Mouse (Mus musculus) midbrain, embryonic 10.5 days (tissue): ENCODE measurements at regions not wholly inside any gene's neighbourhood (a gene's known extent, or its start where the extent isn't known, plus 50 kb on each side); places are given as distances from the start of the nearest gene placed in this dataset.

Source experiments
- DNase-seq: peaks from one replicate; pipeline ENCODE4 v3.0.0-alpha.2; 2017; ENCODE audit warnings: low spot score
- H3K27ac ChIP-seq: fragments of 300-500 bp; sonication (generic); replicated peaks from 2 replicates; pipeline ENCODE4 v1.5.1; 2016; ENCODE audit warnings: mild to moderate bottlenecking
- H3K27me3 ChIP-seq: fragments of 300-500 bp; sonication (generic); 2 replicates; pipeline ENCODE4 v1.6.1; 2016; ENCODE audit warnings: low read depth, mild to moderate bottlenecking; ENCODE audit not compliant: poor library complexity, severe bottlenecking
- H3K36me3 ChIP-seq: fragments of 300-500 bp; sonication (generic); 2 replicates; pipeline ENCODE4 v1.6.1; 2016; ENCODE audit warnings: mild to moderate bottlenecking, moderate library complexity
- H3K4me1 ChIP-seq: fragments of 300-500 bp; sonication (generic); 2 replicates; pipeline ENCODE4 v1.6.1; 2016
- H3K4me3 ChIP-seq: fragments of 300-500 bp; sonication (generic); 2 replicates; pipeline ENCODE4 v1.5.1; 2016; ENCODE audit warnings: mild to moderate bottlenecking, moderate library complexity
- H3K9me3 ChIP-seq: fragments of 300-500 bp; sonication (generic); replicated peaks from 2 replicates; pipeline ENCODE4 v1.6.1; 2016; ENCODE audit warnings: mild to moderate bottlenecking
- WGBS: fragments of 180-500 bp; shearing (Covaris S2); methylation state at CpG from one replicate; pipeline ENCODE4 v1.1.7; 2016; 5-methylcytosine and 5-hydroxymethylcytosine counted together

DNA sequence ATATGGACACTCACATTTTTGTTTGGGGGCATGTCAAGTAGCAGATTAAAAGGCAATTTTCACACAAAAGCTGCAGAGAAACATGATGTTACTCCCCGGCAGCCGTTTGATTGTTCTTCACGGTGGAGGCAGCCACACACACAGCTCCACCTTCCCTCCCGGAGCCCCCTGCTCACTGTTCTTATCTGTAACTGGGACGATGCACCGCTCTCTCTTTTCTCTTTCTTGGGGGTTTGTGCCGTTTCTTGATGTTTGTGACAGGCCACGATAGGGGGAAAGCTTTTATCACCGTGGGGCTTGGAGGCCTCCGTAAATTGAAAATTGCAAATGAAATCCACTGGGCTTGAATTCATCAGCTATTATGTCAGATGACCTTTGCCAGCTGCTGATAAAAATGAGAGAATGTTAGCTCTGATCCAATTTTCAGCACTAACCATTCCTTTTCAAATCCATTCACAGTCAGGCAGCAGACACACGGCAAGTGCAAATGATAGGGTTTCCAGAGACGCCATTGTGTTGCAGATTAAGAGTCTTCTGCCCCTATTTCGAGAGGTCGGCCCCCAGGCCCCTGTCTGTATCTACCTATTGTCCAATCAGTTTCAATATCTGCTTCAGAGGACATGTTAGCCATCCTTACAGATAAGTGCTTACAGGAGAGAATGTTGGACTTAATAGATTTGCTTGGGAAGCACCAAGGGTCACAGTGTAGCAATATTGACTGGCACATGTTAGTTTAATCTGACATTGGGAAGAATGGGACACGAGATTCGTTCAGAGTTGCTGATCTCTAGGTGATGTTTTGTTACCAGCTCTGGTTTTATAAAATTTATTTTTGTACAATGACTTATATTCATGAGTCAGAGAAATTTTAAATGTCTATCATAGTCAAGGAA lies 168.1 kb upstream of the Sox2 start:
- Histone ChIP-seq H3K36me3 (no peaks in the 10 kb centered on the region), H3K4me3 (peak overlapping the region; percentile 32), H3K27me3 (peaks cover 30% of the 10 kb centered on the region), H3K27ac (peak overlapping the region; percentile 69), H3K9me3 (no peaks in the 10 kb centered on the region), H3K4me1 (peaks cover 48% of the 10 kb centered on the region)
- 20% methylated on average over 16 of the region's 16 CpGs for WGBS
- DNase-seq, result peak; percentile 36

DNA sequence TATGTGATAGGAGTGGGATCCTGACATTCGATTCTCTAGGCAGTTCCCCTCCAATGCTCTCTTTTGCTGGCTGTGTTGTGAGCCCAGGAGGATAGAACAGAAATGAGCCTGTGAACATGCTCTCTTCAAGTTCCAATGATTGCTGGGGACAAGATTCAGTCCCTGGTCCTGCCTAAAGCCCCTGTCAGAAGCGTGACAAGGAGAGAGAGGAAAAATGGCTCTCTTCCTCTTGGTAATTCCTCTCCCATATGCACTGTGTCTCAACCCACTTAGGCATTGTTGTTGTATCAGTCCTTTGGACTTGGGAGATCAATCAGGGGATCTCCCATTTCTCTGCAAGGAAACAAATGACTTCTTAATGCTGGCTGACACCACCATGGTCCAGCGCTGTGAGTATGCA lies 168.9 kb upstream of the Sox2 start:
- no peaks in the 10 kb centered on the region for H3K36me3 ChIP-seq
- H3K9me3 ChIP-seq, result no peaks in the 10 kb centered on the region; the same call in 1 of the 2 replicates
- H3K4me3 ChIP-seq, result peak overlapping the region; percentile 32; the same call in 1 of the 2 replicates
- peaks cover 30% of the 10 kb centered on the region for H3K27me3 ChIP-seq
- H3K4me1 ChIP-seq, result peaks cover 41% of the 10 kb centered on the region
- 52% methylated on average over 3 of the region's 3 CpGs for WGBS
- peak; percentile 23 for DNase-seq
- H3K27ac ChIP-seq, result peak overlapping the region; percentile 63

DNA sequence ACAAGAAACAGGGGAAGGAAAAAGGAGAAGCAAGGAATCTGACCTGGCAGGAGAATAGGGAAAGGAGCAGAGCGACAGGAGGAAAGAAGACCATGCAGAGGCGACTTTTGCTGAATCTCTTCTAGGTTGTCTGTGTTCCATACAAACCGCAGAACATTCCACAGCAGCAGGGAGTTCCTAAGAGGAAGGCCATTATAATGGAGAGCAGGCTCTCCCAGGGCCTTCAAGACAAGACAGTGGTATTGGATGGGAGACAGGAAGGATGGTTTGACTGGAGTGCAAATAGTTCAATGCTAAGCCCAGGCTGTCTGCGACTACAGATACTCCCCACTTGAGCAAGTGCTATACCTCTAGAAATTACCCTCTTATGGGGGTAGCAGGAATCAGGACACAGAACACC lies 176.1 kb upstream of the Sox2 start:
- Histone ChIP-seq H3K4me1 (no peaks in the 10 kb centered on the region), H3K27ac (no peak overlapping the region), H3K4me3 (no peak overlapping the region), H3K36me3 (no peaks in the 10 kb centered on the region), H3K9me3 (no peaks in the 10 kb centered on the region; the same call in 1 of the 2 replicates), H3K27me3 (peaks cover 10% of the 10 kb centered on the region; the same call in 1 of the 2 replicates)
- WGBS, result 48% methylated on average over 4 of the region's 4 CpGs
- DNase-seq, result no peak

DNA sequence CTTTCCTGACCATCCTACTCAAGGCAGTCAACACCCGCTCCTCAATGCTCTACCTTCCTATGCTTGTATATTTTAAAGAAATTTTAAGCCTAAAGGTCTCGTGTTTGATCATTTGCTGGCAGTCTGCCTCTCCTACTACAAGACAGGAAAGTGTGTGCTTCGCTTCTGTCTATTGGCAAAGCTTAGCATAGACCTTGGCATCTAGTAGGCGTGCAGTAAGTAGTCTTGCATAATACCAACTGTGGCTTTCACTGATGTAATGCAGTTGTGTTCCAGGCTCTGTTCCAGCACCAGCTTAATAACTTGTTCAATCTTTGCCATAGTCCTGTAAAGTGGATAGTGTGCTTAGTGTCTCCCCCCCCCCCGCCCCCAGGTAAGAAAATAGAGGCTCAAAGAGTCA lies 179.5 kb upstream of the Sox2 start:
- 0 out of 2 replicates have a peak, but pooled peaks cover 5% of the 10 kb centered on the region for H3K27me3 ChIP-seq
- H3K36me3 ChIP-seq, result no peaks in the 10 kb centered on the region
- no peak overlapping the region for H3K4me3 ChIP-seq
- H3K9me3 ChIP-seq, result no peaks in the 10 kb centered on the region
- H3K27ac ChIP-seq, result no peak overlapping the region
- H3K4me1 ChIP-seq, result peaks cover 7% of the 10 kb centered on the region; the same call in 1 of the 2 replicates
- 85% methylated on average over 5 of the region's 5 CpGs for WGBS
- no peak for DNase-seq

DNA sequence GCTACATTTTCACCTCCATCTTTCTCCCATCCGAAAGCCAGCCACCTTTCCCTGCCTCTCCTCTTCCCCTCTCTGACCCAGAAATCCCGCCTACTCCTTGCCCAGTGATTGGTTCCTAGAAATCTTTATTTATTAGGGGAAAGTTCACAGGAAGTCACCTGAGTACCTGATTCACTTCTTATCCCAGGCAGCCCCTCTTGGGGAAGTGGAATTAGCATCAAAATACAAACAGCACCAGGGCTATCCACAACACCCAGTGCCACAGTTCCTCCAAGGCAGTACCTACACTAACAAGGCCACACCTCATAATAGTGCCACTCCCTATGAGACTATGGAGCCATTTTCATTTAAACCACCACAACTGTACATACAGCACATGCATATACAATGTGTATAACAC lies 180.3 kb upstream of the Sox2 start:
- Histone ChIP-seq H3K4me1 (peaks cover 15% of the 10 kb centered on the region), H3K36me3 (no peaks in the 10 kb centered on the region), H3K9me3 (no peaks in the 10 kb centered on the region), H3K27me3 (0 out of 2 replicates have a peak, but pooled peaks cover 5% of the 10 kb centered on the region), H3K4me3 (no peak overlapping the region), H3K27ac (no peak overlapping the region)
- 80% methylated on average over 2 of the region's 2 CpGs for WGBS
- DNase-seq, result no peak

DNA sequence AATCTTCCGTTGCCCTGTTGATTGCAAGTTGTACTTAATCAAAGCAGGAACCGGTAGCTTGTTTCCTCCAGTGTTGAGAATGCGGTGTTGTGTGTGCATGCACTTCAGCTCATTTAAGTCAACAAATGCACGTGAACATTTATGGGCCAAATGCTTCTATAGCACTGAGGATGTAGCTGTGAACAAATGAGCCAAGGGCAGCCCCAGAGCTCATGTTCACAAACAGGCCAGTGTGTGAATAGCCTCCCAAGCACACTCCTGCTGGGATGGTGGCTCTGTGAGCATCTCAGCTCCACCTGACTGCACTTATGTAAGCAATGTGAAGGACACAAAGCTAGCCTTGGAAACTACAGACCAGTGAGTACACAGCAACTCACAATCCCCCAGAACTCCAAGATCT lies 183.9 kb upstream of the Sox2 start:
- 80% methylated on average over 4 of the region's 4 CpGs for WGBS
- no peaks in the 10 kb centered on the region for H3K36me3 ChIP-seq
- H3K27ac ChIP-seq, result no peak overlapping the region

DNA sequence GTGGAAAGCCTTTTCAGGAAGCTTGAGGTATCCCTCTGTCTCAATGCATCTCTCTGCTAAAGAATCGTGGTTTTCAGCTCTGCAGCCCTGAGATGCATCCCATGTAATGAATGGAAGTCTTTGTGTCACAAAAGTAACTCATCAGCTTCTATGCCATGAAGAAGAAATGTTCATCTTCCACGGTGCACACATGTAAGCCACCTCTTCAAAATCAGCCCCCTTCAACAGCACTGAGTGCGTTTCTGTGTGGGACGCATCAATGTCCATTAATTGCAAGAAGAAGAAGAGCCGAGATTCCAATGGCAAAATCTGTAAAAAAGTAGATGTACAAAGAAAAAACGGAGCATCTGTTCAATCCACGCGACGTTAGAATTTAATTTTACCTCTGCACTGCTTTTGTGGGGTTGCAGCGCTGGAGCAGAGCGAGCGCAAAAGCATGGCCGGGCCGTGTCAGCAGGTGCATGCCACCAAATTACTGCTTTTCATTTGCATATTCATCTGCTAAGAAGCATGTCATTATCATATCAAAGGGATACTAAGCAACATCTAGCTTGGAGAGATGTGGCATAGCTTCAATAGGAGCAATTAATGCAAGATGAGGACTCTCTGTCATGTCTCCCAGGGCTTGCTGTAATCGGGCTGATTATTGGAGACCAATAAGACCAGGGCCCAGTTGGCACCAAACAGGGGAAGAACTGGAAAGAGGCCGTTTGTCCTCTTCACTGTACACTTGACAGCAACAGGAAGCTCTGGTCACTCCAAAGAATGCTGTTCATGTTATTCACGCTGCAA lies 185.0 kb upstream of the Sox2 start:
- 89% methylated on average over 17 of the region's 17 CpGs for WGBS
- Histone ChIP-seq H3K36me3 (no peaks in the 10 kb centered on the region), H3K27me3 (no peaks in the 10 kb centered on the region), H3K9me3 (no peaks in the 10 kb centered on the region), H3K4me1 (peaks cover 15% of the 10 kb centered on the region), H3K4me3 (no peak overlapping the region), H3K27ac (no peak overlapping the region)
- DNase-seq, result no peak

More for the DNA sequence above, 183.9 kb upstream of the Sox2 start:
- no peaks in the 10 kb centered on the region for H3K9me3 ChIP-seq
- H3K27me3 ChIP-seq, result no peaks in the 10 kb centered on the region
- H3K4me1 ChIP-seq, result peaks cover 15% of the 10 kb centered on the region
- no peak overlapping the region for H3K4me3 ChIP-seq
- DNase-seq, result no peak

DNA sequence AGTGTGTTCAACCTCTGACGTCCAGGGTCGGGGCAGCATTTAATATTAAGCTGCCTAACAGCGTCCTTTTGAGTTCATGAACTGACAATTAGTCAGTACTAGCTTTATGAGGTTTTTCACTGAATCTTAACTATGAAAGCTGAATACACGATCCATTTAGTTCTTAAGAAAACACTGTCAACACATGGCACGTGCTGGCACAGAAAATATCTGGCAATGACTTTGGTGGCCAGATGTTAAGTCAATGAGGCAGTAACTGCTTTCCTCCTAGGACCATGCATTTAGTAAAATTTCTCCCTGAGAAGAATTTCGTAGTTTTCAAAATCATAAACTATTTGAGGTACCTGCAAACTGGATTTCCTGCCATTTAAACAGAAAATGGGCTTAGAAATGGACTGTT lies 191.4 kb upstream of the Sox2 start:
- 87% methylated on average over 6 of the region's 6 CpGs for WGBS
- no peak for DNase-seq

DNA sequence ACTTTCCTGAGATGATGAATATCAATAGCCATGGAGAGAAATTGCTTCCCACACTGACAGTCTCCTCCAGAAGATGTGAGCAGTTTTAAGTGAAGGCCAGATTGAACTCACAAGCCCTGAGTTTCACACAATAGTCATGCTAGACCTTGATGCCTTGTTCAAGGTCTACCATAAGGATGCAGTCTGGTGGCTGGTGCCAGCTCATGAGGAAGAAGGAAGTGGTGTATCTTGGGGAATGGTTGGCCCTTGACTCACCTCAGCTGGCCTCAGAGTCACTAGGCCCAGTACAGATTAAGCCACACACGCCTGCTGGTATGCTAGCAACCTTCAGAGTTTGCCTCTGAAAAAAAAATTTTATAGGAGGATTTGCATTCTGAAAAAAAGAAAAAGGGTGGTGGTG lies 192.4 kb upstream of the Sox2 start:
- Histone ChIP-seq H3K27me3 (no peaks in the 10 kb centered on the region; the same call in 1 of the 2 replicates), H3K27ac (no peak overlapping the region), H3K9me3 (0 out of 2 replicates have a peak, but pooled peaks cover 3% of the 10 kb centered on the region), H3K4me1 (peaks cover 6% of the 10 kb centered on the region), H3K36me3 (no peaks in the 10 kb centered on the region), H3K4me3 (no peak overlapping the region)
- DNase-seq, result no peak
- WGBS, result 87% methylated on average over 1 of the region's 1 CpGs

More for the DNA sequence above, 191.4 kb upstream of the Sox2 start:
- H3K27me3 ChIP-seq, result no peaks in the 10 kb centered on the region; the same call in 1 of the 2 replicates
- no peaks in the 10 kb centered on the region for H3K9me3 ChIP-seq
- H3K4me1 ChIP-seq, result peaks cover 6% of the 10 kb centered on the region
- no peak overlapping the region for H3K27ac ChIP-seq
- H3K4me3 ChIP-seq, result no peak overlapping the region
- no peaks in the 10 kb centered on the region for H3K36me3 ChIP-seq

DNA sequence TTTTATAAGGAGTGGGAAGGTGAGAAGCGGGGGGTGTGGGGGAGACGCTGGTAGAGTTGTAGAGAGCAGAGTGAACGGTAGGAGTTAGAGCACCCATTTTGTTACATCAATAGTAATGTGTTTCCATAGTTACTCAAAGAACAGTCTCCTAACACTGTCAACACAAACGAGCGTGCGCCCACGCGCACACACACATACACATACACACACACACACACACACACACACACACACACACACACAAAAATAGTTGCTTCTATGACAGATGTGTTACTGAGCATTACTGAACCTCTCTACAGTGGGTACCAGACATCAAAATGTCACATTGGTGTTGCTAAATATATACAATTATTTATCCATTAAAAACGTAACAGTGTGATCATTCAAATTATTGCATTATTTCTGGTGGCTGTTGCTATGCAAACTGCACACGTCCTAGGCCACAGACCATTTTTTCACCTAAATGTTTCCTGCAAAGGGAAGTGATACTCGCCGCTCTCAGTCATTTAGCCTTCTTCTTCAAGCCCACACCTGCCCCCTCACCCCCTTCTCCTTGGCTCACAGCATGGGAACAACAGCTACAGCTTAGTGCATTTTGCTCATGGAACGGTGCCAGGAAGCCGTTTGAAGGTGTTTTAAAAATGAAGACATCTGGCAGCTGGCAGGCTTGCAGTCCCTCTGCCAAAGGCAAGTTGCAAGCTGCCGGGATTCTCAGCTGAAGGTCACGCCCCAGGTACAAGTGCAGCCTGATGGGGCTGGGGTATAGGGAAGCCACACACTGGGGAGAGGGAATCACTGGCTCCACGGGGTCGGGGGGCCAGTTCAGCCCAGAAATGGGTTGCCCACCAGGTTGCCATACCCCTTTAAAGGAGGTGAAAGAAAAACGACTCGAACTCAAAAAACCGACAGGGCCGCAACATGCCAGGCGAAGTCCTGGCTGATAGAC lies 193.4 kb upstream of the Sox2 start:
- no peak overlapping the region for H3K4me3 ChIP-seq
- H3K9me3 ChIP-seq, result 0 out of 2 replicates have a peak, but pooled peaks cover 6% of the 10 kb centered on the region
- WGBS, result 83% methylated on average over 23 of the region's 23 CpGs
- H3K4me1 ChIP-seq, result peaks cover 6% of the 10 kb centered on the region
- no peaks in the 10 kb centered on the region; the same call in 1 of the 2 replicates for H3K27me3 ChIP-seq
- peak overlapping the region; percentile 33 for H3K27ac ChIP-seq
- no peak for DNase-seq
- H3K36me3 ChIP-seq, result no peaks in the 10 kb centered on the region

DNA sequence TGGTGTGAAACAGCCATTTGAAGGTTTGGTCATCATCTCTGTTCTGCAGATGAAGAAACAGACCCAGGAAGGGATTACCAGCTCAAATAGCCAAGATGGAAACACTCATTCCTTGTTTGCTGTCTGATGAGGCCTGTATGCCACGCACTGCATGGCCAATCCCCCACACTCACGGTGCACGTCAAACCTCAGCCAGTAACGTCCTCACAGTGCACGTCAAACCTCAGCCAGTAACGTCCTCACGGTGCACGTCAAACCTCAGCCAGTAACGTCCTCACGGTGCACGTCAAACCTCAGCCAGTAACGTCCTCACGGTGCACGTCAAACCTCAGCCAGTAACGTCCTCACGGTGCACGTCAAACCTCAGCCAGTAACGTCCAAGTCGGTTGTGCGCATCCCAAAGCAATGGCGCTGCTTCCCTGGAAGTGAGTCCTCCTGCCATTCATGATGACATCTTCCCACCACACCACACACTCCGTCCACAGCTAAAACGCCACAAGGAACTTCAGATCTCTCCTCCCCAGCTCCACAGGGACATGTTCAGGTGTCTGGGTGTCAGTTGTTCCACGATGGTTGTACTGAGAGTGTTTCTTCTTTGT lies 196.1 kb upstream of the Sox2 start:
- H3K9me3 ChIP-seq, result 0 out of 2 replicates have a peak, but pooled peaks cover 6% of the 10 kb centered on the region
- no peaks in the 10 kb centered on the region for H3K36me3 ChIP-seq
- no peak for DNase-seq
- H3K27ac ChIP-seq, result no peak overlapping the region
- H3K4me3 ChIP-seq, result no peak overlapping the region
- H3K27me3 ChIP-seq, result no peaks in the 10 kb centered on the region; the same call in 1 of the 2 replicates
- peaks cover 6% of the 10 kb centered on the region for H3K4me1 ChIP-seq
- WGBS, result 97% methylated on average over 24 of the region's 24 CpGs
